Mouse (Mus musculus): Measurements from ENCODE around the gene Neo1. TPM values are rescaled to one million over a fixed set of nuclear protein-coding genes. Genes with fewer than 3 reads are reported as not detected.
A peak's percentile ranks its signal among the peaks of the same experiment; 100 is the strongest.

Gene Neo1
- polyA plus RNA-seq (2012; rRNA removed) = 1.5 TPM in 2 replicates
- 1.4 and 1.5 TPM in 2 replicates for polyA plus RNA-seq (2014; fragmentation: Nextera tagmentation; extraction: Ambion mirVana)

GRCm38 (mm10) chr9:59036159-59036731, at the start of gene Neo1:
Gene Neo1, minus strand, starts transcription at chr9:59036441.
- 1% methylated on average over 64 of the region's 86 CpGs for WGBS (ENCODE audit: insufficient replicate concordance)
- Histone ChIP-seq H3K4me1 (replicated peaks; ENCODE audit: control insufficient read depth in 2 of 2, insufficient read depth in 2 of 2, low read length in 1 of 2) (no peaks in the 10 kb centered on the region), H3K27ac (no peak within 1 kb of the TSS), H3K27me3 (ENCODE audit: control insufficient read depth, insufficient read depth, low read length) (peaks cover 34% of the 10 kb centered on the region), H3K4me3 (ENCODE audit: insufficient read depth in 1 of 2, low read depth in 2 of 2, low read length in 2 of 2) (peak within 1 kb of the TSS; percentile 31 to 54), H3K4me2 (ENCODE audit: low read depth) (peak within 1 kb of the TSS; percentile 54), H3K9me3 (ENCODE audit: control insufficient read depth, low read length) (no peaks in the 10 kb centered on the region), H3K9ac (replicated peaks) (no peak within 1 kb of the TSS; the same call in 1 of the 2 replicates), H3K36me3 (replicated peaks; ENCODE audit: control insufficient read depth, insufficient read depth, low read depth) (no peaks in the 10 kb centered on the region)
- DNase-seq (ENCODE audit: low read depth in 3 of 3, low spot score in 3 of 3) (peak in 1 of 3 experiments; percentile 9), ATAC-seq (ENCODE audit: insufficient read depth) (peak; percentile 78)
- TF ChIP-seq EP300 (IDR thresholded peaks at IDR 0.05; ENCODE audit: low read depth) (no peak), CTCF (IDR thresholded peaks at IDR 0.05; ENCODE audit: low read depth) (no peak)

- H3K27me3 ChIP-seq (ENCODE audit: control insufficient read depth, insufficient read depth, low read length) = no peaks in the 10 kb centered on the region
- no peak overlapping the region for H3K9ac ChIP-seq (replicated peaks)
- H3K4me2 ChIP-seq (ENCODE audit: low read depth) = no peak overlapping the region
- TF ChIP-seq CTCF (IDR thresholded peaks at IDR 0.05; ENCODE audit: low read depth) (no peak), EP300 (IDR thresholded peaks at IDR 0.05; ENCODE audit: low read depth) (no peak)
- H3K4me1 ChIP-seq (replicated peaks; ENCODE audit: control insufficient read depth in 2 of 2, insufficient read depth in 2 of 2, low read length in 1 of 2) = no peaks in the 10 kb centered on the region
- ATAC-seq (ENCODE audit: insufficient read depth) (no peak), DNase-seq (ENCODE audit: low read depth in 3 of 3, low spot score in 3 of 3) (no peak)
- no peaks in the 10 kb centered on the region for H3K36me3 ChIP-seq (replicated peaks; ENCODE audit: control insufficient read depth, insufficient read depth, low read depth)
- WGBS (ENCODE audit: insufficient replicate concordance) = 68% methylated on average over 4 of the region's 4 CpGs
- H3K27ac ChIP-seq = no peak overlapping the region
- H3K9me3 ChIP-seq (ENCODE audit: control insufficient read depth, low read length) = no peaks in the 10 kb centered on the region
- no peak overlapping the region for H3K4me3 ChIP-seq (ENCODE audit: insufficient read depth in 1 of 2, low read depth in 2 of 2, low read length in 2 of 2)
These were observed 39.4 kb upstream of the Neo1 start for GRCm38 (mm10) chr9:59075632-59076031.

- no peak overlapping the region for H3K9ac ChIP-seq (replicated peaks)
- no peak overlapping the region for H3K27ac ChIP-seq
- H3K4me1 ChIP-seq (replicated peaks; ENCODE audit: control insufficient read depth in 2 of 2, insufficient read depth in 2 of 2, low read length in 1 of 2) = no peaks in the 10 kb centered on the region
- DNase-seq (ENCODE audit: low read depth in 3 of 3, low spot score in 3 of 3) (no peak), ATAC-seq (ENCODE audit: insufficient read depth) (no peak)
- TF ChIP-seq EP300 (IDR thresholded peaks at IDR 0.05; ENCODE audit: low read depth) (no peak), CTCF (IDR thresholded peaks at IDR 0.05; ENCODE audit: low read depth) (no peak)
- WGBS (ENCODE audit: insufficient replicate concordance) = 57% methylated on average over 4 of the region's 4 CpGs
- H3K4me2 ChIP-seq (ENCODE audit: low read depth) = no peak overlapping the region
- no peaks in the 10 kb centered on the region for H3K27me3 ChIP-seq (ENCODE audit: control insufficient read depth, insufficient read depth, low read length)
- no peaks in the 10 kb centered on the region for H3K36me3 ChIP-seq (replicated peaks; ENCODE audit: control insufficient read depth, insufficient read depth, low read depth)
- no peak overlapping the region for H3K4me3 ChIP-seq (ENCODE audit: insufficient read depth in 1 of 2, low read depth in 2 of 2, low read length in 2 of 2)
- H3K9me3 ChIP-seq (ENCODE audit: control insufficient read depth, low read length) = no peaks in the 10 kb centered on the region
These were observed 37.6 kb upstream of the Neo1 start for GRCm38 (mm10) chr9:59073887-59074286.

GRCm38 (mm10) chr9:59072076-59072777, 36.0 kb upstream of the Neo1 start:
- Histone ChIP-seq H3K9me3 (ENCODE audit: control insufficient read depth, low read length) (no peaks in the 10 kb centered on the region), H3K4me3 (ENCODE audit: insufficient read depth in 1 of 2, low read depth in 2 of 2, low read length in 2 of 2) (no peak overlapping the region), H3K4me2 (ENCODE audit: low read depth) (no peak overlapping the region), H3K36me3 (replicated peaks; ENCODE audit: control insufficient read depth, insufficient read depth, low read depth) (no peaks in the 10 kb centered on the region), H3K27me3 (ENCODE audit: control insufficient read depth, insufficient read depth, low read length) (no peaks in the 10 kb centered on the region), H3K4me1 (replicated peaks; ENCODE audit: control insufficient read depth in 2 of 2, insufficient read depth in 2 of 2, low read length in 1 of 2) (no peaks in the 10 kb centered on the region), H3K27ac (no peak overlapping the region), H3K9ac (replicated peaks) (no peak overlapping the region)
- 43% methylated on average over 14 of the region's 14 CpGs for WGBS (ENCODE audit: insufficient replicate concordance)
- DNase-seq (ENCODE audit: low read depth in 3 of 3, low spot score in 3 of 3) (no peak), ATAC-seq (ENCODE audit: insufficient read depth) (no peak)
- TF ChIP-seq CTCF (IDR thresholded peaks at IDR 0.05; ENCODE audit: low read depth) (no peak), EP300 (IDR thresholded peaks at IDR 0.05; ENCODE audit: low read depth) (no peak)

GRCm38 (mm10) chr9:59071220-59071977, 35.2 kb upstream of the Neo1 start:
- H3K27ac ChIP-seq = no peak overlapping the region
- H3K4me2 ChIP-seq (ENCODE audit: low read depth) = no peak overlapping the region
- H3K9me3 ChIP-seq (ENCODE audit: control insufficient read depth, low read length) = no peaks in the 10 kb centered on the region
- ATAC-seq (ENCODE audit: insufficient read depth) (no peak), DNase-seq (ENCODE audit: low read depth in 3 of 3, low spot score in 3 of 3) (no peak)
- no peak overlapping the region for H3K4me3 ChIP-seq (ENCODE audit: insufficient read depth in 1 of 2, low read depth in 2 of 2, low read length in 2 of 2)
- 64% methylated on average over 7 of the region's 7 CpGs for WGBS (ENCODE audit: insufficient replicate concordance)
- H3K36me3 ChIP-seq (replicated peaks; ENCODE audit: control insufficient read depth, insufficient read depth, low read depth) = no peaks in the 10 kb centered on the region
- H3K27me3 ChIP-seq (ENCODE audit: control insufficient read depth, insufficient read depth, low read length) = no peaks in the 10 kb centered on the region
- TF ChIP-seq CTCF (IDR thresholded peaks at IDR 0.05; ENCODE audit: low read depth) = no peak
- TF ChIP-seq EP300 (IDR thresholded peaks at IDR 0.05; ENCODE audit: low read depth) = no peak
- no peak overlapping the region for H3K9ac ChIP-seq (replicated peaks)
- no peaks in the 10 kb centered on the region for H3K4me1 ChIP-seq (replicated peaks; ENCODE audit: control insufficient read depth in 2 of 2, insufficient read depth in 2 of 2, low read length in 1 of 2)

Measured in liver, embryonic 14.5 days (tissue).